Mouse (Mus musculus): ENCODE data around the gene Tmem212. TPM values are rescaled to one million over a fixed set of nuclear protein-coding genes. Genes with fewer than 3 reads are reported as not detected.

The Tmem212 gene
- polyA plus RNA-seq, 1 experiment from 2014 or later: not detected

DNA sequence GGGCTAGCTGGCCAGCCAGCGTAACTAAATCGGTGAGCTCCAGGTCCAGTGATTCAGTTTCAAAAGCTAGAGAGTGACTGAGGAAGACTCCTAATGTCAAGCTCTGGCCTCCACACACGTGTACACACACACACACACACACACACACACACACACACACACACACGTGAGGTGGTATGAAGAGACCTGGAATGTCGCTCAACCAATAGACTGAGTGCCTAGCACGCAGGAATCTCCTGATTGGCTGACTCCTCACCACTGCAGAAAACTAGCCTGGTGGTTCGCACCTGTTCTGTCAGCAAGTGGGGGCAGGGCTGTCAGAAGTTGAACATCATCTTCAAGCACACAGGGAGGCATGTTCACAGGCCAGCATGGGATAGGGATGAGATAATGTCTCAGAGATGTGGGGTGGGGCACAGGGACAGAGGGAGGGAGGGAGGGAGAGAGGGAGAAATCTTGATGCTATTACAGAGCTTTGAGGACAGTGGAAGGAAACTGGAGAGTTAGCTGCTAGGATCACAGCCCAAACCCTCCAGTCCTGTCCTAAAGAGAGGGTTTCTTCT, 10.6 kb upstream of the Tmem212 start:
- Histone ChIP-seq H3K4me1 (replicated peaks; ENCODE audit: control insufficient read depth, insufficient read depth) (peaks cover 6% of the 10 kb centered on the region; the same call in 1 of the 2 replicates), H3K27ac (replicated peaks) (no peak overlapping the region), H3K4me3 (ENCODE audit: low read depth, low read length) (no peak overlapping the region), H3K9me3 (ENCODE audit: control insufficient read depth, low read length) (0 out of 2 replicates have a peak, but pooled peaks cover 5% of the 10 kb centered on the region), H3K27me3 (ENCODE audit: control insufficient read depth, insufficient read depth, low read length) (no peaks in the 10 kb centered on the region), H3K4me2 (replicated peaks; ENCODE audit: low read depth) (no peak overlapping the region), H3K9ac (ENCODE audit: low read length) (no peak overlapping the region), H3K36me3 (ENCODE audit: control insufficient read depth, insufficient read depth, low read length) (no peaks in the 10 kb centered on the region)
- DNase-seq (ENCODE audit: low spot score) (no peak), ATAC-seq (ENCODE audit: low FRiP score, low TSS enrichment) (peak; percentile 45; the same call in 1 of the 2 replicates)
- WGBS: 76% methylated on average over 7 of the region's 7 CpGs
- TF ChIP-seq EP300 (optimal IDR thresholded peaks at IDR 0.05): no peak
- no peak for TF ChIP-seq CTCF (IDR thresholded peaks at IDR 0.05; ENCODE audit: low read depth)

DNA sequence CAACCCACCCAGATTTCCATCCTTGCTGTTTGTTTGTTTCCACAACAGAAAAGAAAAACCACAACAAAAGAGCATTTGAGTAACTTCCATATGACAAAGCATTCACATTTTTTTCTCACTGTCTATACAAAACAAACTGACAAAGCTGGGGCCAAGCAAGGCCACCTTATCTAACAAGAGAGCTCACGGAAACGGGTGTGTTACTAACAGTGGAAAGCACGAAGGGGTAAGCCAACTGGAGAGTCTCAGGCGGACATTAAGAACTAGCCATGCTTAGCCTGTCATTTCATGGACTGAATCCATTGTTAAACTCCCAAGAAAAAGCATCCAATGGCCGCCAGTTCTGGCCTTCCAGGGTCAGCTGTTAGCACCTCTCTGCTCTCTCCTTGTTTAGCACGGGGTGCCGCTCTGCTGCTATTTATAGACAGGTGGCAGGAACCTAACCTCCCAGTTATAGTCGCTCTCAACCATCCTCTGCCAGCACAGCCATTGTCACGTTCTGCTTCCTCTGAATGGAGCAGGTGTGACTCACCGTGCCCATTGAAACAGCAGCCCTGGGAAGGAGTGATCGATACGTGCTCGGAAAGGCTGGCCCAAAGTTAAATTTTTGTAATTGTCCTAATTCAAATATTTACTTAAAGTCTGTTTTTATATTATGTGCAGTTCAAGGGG, 8.6 kb upstream of the Tmem212 start:
- Histone ChIP-seq H3K4me2 (replicated peaks; ENCODE audit: low read depth) (0 out of 2 replicates have a peak overlapping the region, but pooled peaks have one; percentile 5), H3K36me3 (ENCODE audit: control insufficient read depth, insufficient read depth, low read length) (no peaks in the 10 kb centered on the region), H3K27ac (replicated peaks) (peak overlapping the region; percentile 49; the same call in 1 of the 2 replicates), H3K9ac (ENCODE audit: low read length) (no peak overlapping the region), H3K9me3 (ENCODE audit: control insufficient read depth, low read length) (0 out of 2 replicates have a peak, but pooled peaks cover 5% of the 10 kb centered on the region), H3K4me1 (replicated peaks; ENCODE audit: control insufficient read depth, insufficient read depth) (peaks cover 6% of the 10 kb centered on the region; the same call in 1 of the 2 replicates), H3K27me3 (ENCODE audit: control insufficient read depth, insufficient read depth, low read length) (no peaks in the 10 kb centered on the region), H3K4me3 (ENCODE audit: low read depth, low read length) (no peak overlapping the region)
- ATAC-seq (ENCODE audit: low FRiP score, low TSS enrichment) (peak; percentile 78), DNase-seq (ENCODE audit: low spot score) (peak; percentile 51)
- TF ChIP-seq EP300 (optimal IDR thresholded peaks at IDR 0.05): no peak
- 0 out of 2 replicates have a peak, but pooled peaks have one; percentile 28 for TF ChIP-seq CTCF (IDR thresholded peaks at IDR 0.05; ENCODE audit: low read depth)
- WGBS: 18% methylated on average over 13 of the region's 13 CpGs

DNA sequence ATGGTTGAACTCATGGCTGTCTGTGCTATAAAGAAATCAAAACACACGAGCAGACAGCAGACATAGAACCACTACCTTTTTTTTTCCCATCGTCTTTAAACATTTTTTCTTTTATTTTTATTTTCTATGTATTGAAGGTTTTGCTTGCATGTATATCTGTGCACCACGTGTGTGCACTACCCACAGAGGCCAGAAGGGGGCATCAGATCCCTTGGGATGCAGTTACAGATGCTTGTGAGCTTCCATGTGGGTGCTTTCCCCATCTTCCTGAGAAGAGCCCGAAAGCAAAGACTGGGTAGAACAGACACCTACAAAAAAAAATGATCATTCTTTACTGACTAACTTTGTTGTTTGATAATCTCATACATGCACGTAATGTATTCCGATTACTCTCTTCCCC, 5.7 kb upstream of the Tmem212 start:
- 95% methylated on average over 6 of the region's 6 CpGs for WGBS
- ATAC-seq (ENCODE audit: low FRiP score, low TSS enrichment) (no peak), DNase-seq (ENCODE audit: low spot score) (no peak)
- H3K4me1 ChIP-seq (replicated peaks; ENCODE audit: control insufficient read depth, insufficient read depth): peaks cover 12% of the 10 kb centered on the region; the same call in 1 of the 2 replicates
- H3K36me3 ChIP-seq (ENCODE audit: control insufficient read depth, insufficient read depth, low read length): no peaks in the 10 kb centered on the region
- peak; percentile 49 for TF ChIP-seq CTCF (IDR thresholded peaks at IDR 0.05; ENCODE audit: low read depth)
- TF ChIP-seq EP300 (optimal IDR thresholded peaks at IDR 0.05): no peak
- H3K4me3 ChIP-seq (ENCODE audit: low read depth, low read length): no peak overlapping the region
- H3K9ac ChIP-seq (ENCODE audit: low read length): no peak overlapping the region
- no peak overlapping the region for H3K27ac ChIP-seq (replicated peaks)
- no peaks in the 10 kb centered on the region for H3K27me3 ChIP-seq (ENCODE audit: control insufficient read depth, insufficient read depth, low read length)
- H3K4me2 ChIP-seq (replicated peaks; ENCODE audit: low read depth): no peak overlapping the region
- H3K9me3 ChIP-seq (ENCODE audit: control insufficient read depth, low read length): no peaks in the 10 kb centered on the region

DNA sequence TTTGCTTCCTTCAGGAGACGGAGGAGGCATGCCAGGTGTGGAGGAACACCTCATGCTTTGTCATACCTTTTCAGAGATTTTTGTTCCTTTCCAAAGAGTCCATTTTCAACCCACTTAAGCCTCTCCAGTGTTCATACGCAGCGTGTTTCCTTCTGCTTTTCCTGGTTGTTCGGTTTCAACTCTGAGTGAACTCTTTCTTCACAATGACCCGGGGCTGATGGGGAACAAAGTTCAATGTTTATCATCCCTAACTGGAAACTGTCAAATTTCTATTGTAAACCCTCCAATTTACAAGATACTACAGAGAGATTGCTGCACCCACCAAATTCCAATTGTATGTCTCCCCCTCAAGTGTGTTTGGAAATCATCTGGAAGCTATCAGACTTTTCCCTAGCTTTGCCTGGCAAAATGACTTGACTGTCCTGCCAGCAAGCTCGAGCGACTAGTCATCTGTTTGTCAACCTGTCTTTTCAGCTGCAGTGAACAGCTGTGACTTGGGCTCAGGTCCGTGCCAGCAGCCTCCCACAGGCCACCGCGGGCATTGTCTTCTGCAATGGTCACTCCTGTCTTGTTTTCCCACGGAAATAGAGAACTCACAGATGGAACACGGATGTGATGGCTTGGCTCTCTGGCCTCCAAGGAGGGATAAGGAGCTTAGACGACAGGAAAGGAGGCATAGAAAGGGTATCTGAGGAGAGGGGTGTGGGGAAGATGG, 3.0 kb upstream of the Tmem212 start:
- ATAC-seq (ENCODE audit: low FRiP score, low TSS enrichment) (peak; percentile 75), DNase-seq (ENCODE audit: low spot score) (peak; percentile 44)
- 23% methylated on average over 13 of the region's 13 CpGs for WGBS
- no peak overlapping the region for H3K4me2 ChIP-seq (replicated peaks; ENCODE audit: low read depth)
- H3K4me1 ChIP-seq (replicated peaks; ENCODE audit: control insufficient read depth, insufficient read depth): peaks cover 5% of the 10 kb centered on the region
- no peak for TF ChIP-seq EP300 (optimal IDR thresholded peaks at IDR 0.05)
- TF ChIP-seq CTCF (IDR thresholded peaks at IDR 0.05; ENCODE audit: low read depth): peak; percentile 31; the same call in 1 of the 2 replicates
- H3K4me3 ChIP-seq (ENCODE audit: low read depth, low read length): no peak overlapping the region
- H3K9me3 ChIP-seq (ENCODE audit: control insufficient read depth, low read length): no peaks in the 10 kb centered on the region
- no peak overlapping the region for H3K9ac ChIP-seq (ENCODE audit: low read length)
- peak overlapping the region; percentile 73 for H3K27ac ChIP-seq (replicated peaks)
- H3K36me3 ChIP-seq (ENCODE audit: control insufficient read depth, insufficient read depth, low read length): no peaks in the 10 kb centered on the region
- no peaks in the 10 kb centered on the region for H3K27me3 ChIP-seq (ENCODE audit: control insufficient read depth, insufficient read depth, low read length)

DNA sequence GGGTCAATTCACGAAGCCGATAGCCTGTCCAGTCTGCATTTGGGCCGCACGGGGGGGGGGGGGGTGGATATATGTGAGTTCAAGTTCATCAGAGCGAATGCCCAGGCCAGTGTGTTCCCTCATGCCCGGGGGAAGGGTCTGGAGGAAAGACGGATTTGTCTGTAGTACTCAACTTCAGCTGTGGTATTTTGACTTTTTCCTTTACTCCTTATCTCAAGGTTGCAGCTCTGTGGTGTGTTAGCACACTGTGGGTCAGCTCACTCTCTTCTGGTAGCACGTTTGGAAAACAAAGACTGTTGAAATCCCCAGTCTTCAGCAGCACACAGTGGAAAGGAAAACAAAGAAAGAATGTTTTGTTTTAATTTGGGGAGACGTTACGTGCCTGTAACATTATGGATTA, 2.0 kb upstream of the Tmem212 start:
- DNase-seq (ENCODE audit: low spot score) (no peak), ATAC-seq (ENCODE audit: low FRiP score, low TSS enrichment) (no peak; the same call in 1 of the 2 replicates)
- H3K9me3 ChIP-seq (ENCODE audit: control insufficient read depth, low read length): no peaks in the 10 kb centered on the region
- no peak overlapping the region for H3K4me3 ChIP-seq (ENCODE audit: low read depth, low read length)
- no peak overlapping the region for H3K9ac ChIP-seq (ENCODE audit: low read length)
- H3K36me3 ChIP-seq (ENCODE audit: control insufficient read depth, insufficient read depth, low read length): no peaks in the 10 kb centered on the region
- H3K4me2 ChIP-seq (replicated peaks; ENCODE audit: low read depth): no peak overlapping the region
- 68% methylated on average over 10 of the region's 10 CpGs for WGBS
- peaks cover 5% of the 10 kb centered on the region for H3K4me1 ChIP-seq (replicated peaks; ENCODE audit: control insufficient read depth, insufficient read depth)
- no peaks in the 10 kb centered on the region for H3K27me3 ChIP-seq (ENCODE audit: control insufficient read depth, insufficient read depth, low read length)
- peak overlapping the region; percentile 73; the same call in 1 of the 2 replicates for H3K27ac ChIP-seq (replicated peaks)
- TF ChIP-seq CTCF (IDR thresholded peaks at IDR 0.05; ENCODE audit: low read depth) (no peak), EP300 (optimal IDR thresholded peaks at IDR 0.05) (no peak)
